Mouse (Mus musculus) left cerebral cortex, postnatal 36 days (tissue): ENCODE measurements around the gene Elmod3. TPM values are rescaled to one million over a fixed set of nuclear protein-coding genes. Genes with fewer than 3 reads are reported as not detected.
"Not testable (repeated sequence)": the region's sequence is repeated elsewhere in the genome, so short reads cannot be mapped to it uniquely, and the experiment has no call there.

Experiments used
- DNase-seq, 2 experiments: peaks; one replicate each; pipeline ENCODE4 v3.0.0; 2021 to 2022; ENCODE audit warnings: low spot score in 2 of 2, mixed read lengths in 1 of 2
- intact Hi-C: fragments of 180-260 bp; cut with DNase I; formaldehyde crosslinking; loops from one replicate; pipeline ENCODE4 v1.15.1; 2025
- total RNA-seq, 2 experiments: library from RNA; stranded (reverse); gene quantifications; 2 replicates each; pipeline ENCODE4 v1.2.3; 2021

Elmod3 gene
- total RNA-seq, 2 experiments from 2014 or later = 19.7 to 19.9 TPM

- DNase-seq = no peak
- intact Hi-C loops = no loop called here
These were observed 52.8 kb downstream of the Elmod3 start for GRCm38 (mm10) chr6:72545377-72545776.

- intact Hi-C loops = no loop called here
- DNase-seq = no peak
These were observed 53.8 kb downstream of the Elmod3 start, which contains the start of gene Capg for GRCm38 (mm10) chr6:72544283-72544987. Gene Capg (plus strand): TSS chr6:72544391.

GRCm38 (mm10) chr6:72543265-72543850, 54.9 kb downstream of the Elmod3 start:
- intact Hi-C loops = no loop called here
- no peak for DNase-seq

- intact Hi-C loops = no loop called here
- DNase-seq = peak; percentile 86 to 89
These were observed 59.6 kb downstream of the Elmod3 start for GRCm38 (mm10) chr6:72538562-72539031.

GRCm38 (mm10) chr6:72537998-72538500, 60.2 kb downstream of the Elmod3 start:
- intact Hi-C loops = loop anchor here (2.0 kb wide), 1 partner anchor 23 kb away; no protein-coding TSS in a partner anchor
- no peak for DNase-seq

- intact Hi-C loops = no loop called here
- peak; percentile 68 to 72 for DNase-seq
These were observed 63.0 kb downstream of the Elmod3 start for GRCm38 (mm10) chr6:72535165-72535564.

GRCm38 (mm10) chr6:72534035-72534809, 64.0 kb downstream of the Elmod3 start:
- intact Hi-C loops = loop anchor here (1.0 kb wide), 2 partner anchors 32 to 106 kb away; no protein-coding TSS in a partner anchor
- DNase-seq = peak in 1 of 2 experiments; percentile 51

- DNase-seq, intact Hi-C loops: not testable (repeated sequence)
These were observed 64.7 kb downstream of the Elmod3 start for GRCm38 (mm10) chr6:72533555-72533954.

GRCm38 (mm10) chr6:72532580-72532979, 65.6 kb downstream of the Elmod3 start:
- intact Hi-C loops = no loop called here
- peak in 1 of 2 experiments; percentile 33 for DNase-seq

GRCm38 (mm10) chr6:72528410-72529151, 69.6 kb downstream of the Elmod3 start:
- DNase-seq = no peak
- intact Hi-C loops = no loop called here

GRCm38 (mm10) chr6:72527070-72527469, 71.1 kb downstream of the Elmod3 start:
- intact Hi-C loops = no loop called here

GRCm38 (mm10) chr6:72524160-72524559, 74.1 kb downstream of the Elmod3 start:
- DNase-seq = no peak
- intact Hi-C loops = no loop called here

More at GRCm38 (mm10) chr6:72527070-72527469, 71.1 kb downstream of the Elmod3 start:
- DNase-seq = no peak

- DNase-seq = no peak
- intact Hi-C loops = no loop called here
These were observed 75.0 kb downstream of the Elmod3 start for GRCm38 (mm10) chr6:72523222-72523621.

- no peak for DNase-seq
- intact Hi-C loops = no loop called here
These were observed 75.9 kb downstream of the Elmod3 start for GRCm38 (mm10) chr6:72522288-72522687.

GRCm38 (mm10) chr6:72521607-72522006, 76.6 kb downstream of the Elmod3 start, which contains the start of gene Sh2d6:
Gene Sh2d6 (minus strand): TSS chr6:72521707.
- DNase-seq = no peak
- intact Hi-C loops = no loop called here

GRCm38 (mm10) chr6:72520904-72521303, 77.3 kb downstream of the Elmod3 start:
- intact Hi-C loops = no loop called here
- no peak for DNase-seq

GRCm38 (mm10) chr6:72519892-72520663, 78.1 kb downstream of the Elmod3 start:
- DNase-seq = peak; percentile 36 to 49
- intact Hi-C loops = no loop called here

- intact Hi-C loops = no loop called here
- DNase-seq = no peak
These were observed 78.9 kb downstream of the Elmod3 start for GRCm38 (mm10) chr6:72519303-72519702.
